Mouse (Mus musculus): ENCODE measurements around the gene Iqch. TPM values are rescaled to one million over a fixed set of nuclear protein-coding genes. Genes with fewer than 3 reads are reported as not detected.

The Iqch gene
- polyA plus RNA-seq, 1 experiment = not detected

DNA sequence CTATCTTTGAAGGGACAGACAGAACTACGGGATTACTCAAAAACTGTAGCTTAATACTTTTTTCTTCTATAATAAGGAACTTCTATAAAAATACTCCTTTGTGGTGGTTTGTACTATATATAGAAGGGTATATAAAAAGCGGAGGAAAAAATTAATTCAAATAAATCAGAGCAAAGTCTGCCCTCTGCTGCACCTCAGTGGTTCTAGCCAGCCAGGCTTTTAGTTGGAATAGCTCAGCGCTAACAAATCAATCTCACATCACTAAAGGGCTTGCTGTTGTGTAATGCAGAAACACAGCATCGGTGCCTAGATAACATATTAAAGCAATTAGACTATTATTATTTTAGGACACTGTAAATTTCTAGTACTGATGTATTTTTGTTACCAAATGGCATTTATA lies 91.3 kb downstream of the Iqch start:
- TF ChIP-seq CTCF (IDR thresholded peaks at IDR 0.05; ENCODE audit: borderline replicate concordance, insufficient read depth, low read length) (no peak), POLR2A (IDR thresholded peaks at IDR 0.05; ENCODE audit: low read depth, low read length) (no peak)
- Histone ChIP-seq H3K4me3 (ENCODE audit: insufficient read depth, low read length) (no peak overlapping the region), H3K27ac (ENCODE audit: insufficient read depth, low read length) (no peak overlapping the region), H3K4me1 (ENCODE audit: control insufficient read depth, insufficient read depth, low read length) (no peaks in the 10 kb centered on the region)

DNA sequence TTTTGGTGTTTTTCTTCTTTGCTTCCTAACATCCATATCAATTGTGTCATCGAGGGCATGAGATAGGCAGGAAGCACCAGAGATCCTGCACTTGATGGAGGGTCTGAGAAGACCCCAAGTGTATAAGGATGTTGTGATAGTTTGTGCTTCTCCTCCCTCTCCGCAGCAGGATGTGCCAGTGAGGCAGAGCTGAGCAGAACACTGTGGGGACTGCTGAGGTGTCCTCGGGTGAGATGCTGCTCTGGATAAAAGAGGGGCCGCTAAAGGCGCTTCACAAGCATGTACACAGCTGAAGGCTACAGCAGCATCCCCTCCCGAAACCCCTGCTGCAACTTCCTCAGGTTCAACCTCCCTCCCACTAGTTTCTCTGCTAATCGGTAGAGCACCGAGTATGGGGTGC lies 95.2 kb downstream of the Iqch start:
- Histone ChIP-seq H3K27ac (ENCODE audit: insufficient read depth, low read length) (no peak overlapping the region), H3K4me3 (ENCODE audit: insufficient read depth, low read length) (no peak overlapping the region), H3K4me1 (ENCODE audit: control insufficient read depth, insufficient read depth, low read length) (no peaks in the 10 kb centered on the region)
- TF ChIP-seq CTCF (IDR thresholded peaks at IDR 0.05; ENCODE audit: borderline replicate concordance, insufficient read depth, low read length) (no peak), POLR2A (IDR thresholded peaks at IDR 0.05; ENCODE audit: low read depth, low read length) (no peak)

DNA sequence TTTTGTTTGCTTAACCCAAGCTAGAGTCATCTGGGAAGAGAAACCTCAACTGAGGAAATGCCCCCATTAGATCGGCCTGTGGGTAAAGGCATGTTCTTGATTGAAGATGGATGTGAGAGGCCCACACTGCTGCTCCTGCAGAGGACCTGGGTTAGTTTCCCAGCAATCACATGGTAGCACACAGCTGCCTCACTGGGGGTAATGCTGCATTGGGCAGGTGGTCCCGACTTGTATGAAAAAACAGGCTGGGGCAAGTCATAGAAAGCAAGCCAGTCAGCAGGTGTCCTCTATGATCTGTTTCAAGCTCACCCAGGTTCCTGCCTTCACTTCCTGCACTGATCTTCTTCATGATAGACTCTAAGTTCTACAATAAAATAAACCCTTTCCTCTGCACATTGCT lies 98.4 kb downstream of the Iqch start:
- no peak for TF ChIP-seq CTCF (IDR thresholded peaks at IDR 0.05; ENCODE audit: borderline replicate concordance, insufficient read depth, low read length)
- Histone ChIP-seq H3K4me3 (ENCODE audit: insufficient read depth, low read length) (no peak overlapping the region), H3K27ac (ENCODE audit: insufficient read depth, low read length) (no peak overlapping the region), H3K4me1 (ENCODE audit: control insufficient read depth, insufficient read depth, low read length) (peaks cover 8% of the 10 kb centered on the region; the same call in 1 of the 2 replicates)

DNA sequence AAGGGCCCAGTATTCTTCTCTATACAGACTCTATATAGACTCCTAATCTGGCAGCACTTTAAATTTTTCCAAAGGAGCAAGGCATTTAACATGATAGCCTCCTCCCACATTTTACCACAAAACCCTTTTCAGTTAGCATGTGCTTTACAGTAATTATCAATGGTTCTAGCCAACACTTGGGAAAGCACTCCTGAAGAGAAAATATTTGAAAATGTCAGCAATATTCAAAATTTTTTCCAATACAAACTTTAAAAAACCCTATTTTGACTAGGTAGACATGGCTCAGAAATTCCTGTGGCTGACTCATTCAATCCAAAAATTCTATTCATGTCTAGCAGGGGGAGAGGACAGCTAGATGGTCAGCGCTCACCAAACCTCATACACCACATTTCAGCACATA lies 100.8 kb downstream of the Iqch start:
- TF ChIP-seq CTCF (IDR thresholded peaks at IDR 0.05; ENCODE audit: borderline replicate concordance, insufficient read depth, low read length) (no peak), POLR2A (IDR thresholded peaks at IDR 0.05; ENCODE audit: low read depth, low read length) (no peak)
- Histone ChIP-seq H3K27ac (ENCODE audit: insufficient read depth, low read length) (peak overlapping the region; percentile 52; the same call in 1 of the 2 replicates), H3K4me3 (ENCODE audit: insufficient read depth, low read length) (no peak overlapping the region), H3K4me1 (ENCODE audit: control insufficient read depth, insufficient read depth, low read length) (peaks cover 8% of the 10 kb centered on the region; the same call in 1 of the 2 replicates)

DNA sequence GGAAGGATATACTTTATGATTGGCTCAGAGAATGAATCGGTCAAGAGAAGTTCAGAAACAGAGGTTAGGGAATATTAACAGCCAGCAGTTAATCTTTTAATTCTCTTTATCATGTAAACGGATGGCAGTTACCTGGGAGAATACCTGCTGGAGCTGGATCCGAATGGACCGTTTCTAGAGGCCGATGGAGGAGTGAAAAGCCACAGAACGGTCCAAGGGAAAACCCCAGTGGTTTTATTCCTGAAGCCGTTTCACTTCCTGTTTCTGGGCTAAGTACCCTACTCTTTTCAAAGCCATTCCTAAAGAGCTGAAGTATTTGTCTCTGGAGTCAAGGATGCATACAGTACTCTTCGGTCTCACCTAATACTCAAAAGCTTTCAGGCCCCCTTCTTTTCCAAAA lies 102.4 kb downstream of the Iqch start:
- TF ChIP-seq CTCF (IDR thresholded peaks at IDR 0.05; ENCODE audit: borderline replicate concordance, insufficient read depth, low read length) (no peak), POLR2A (IDR thresholded peaks at IDR 0.05; ENCODE audit: low read depth, low read length) (no peak)
- H3K27ac ChIP-seq (ENCODE audit: insufficient read depth, low read length) = no peak overlapping the region
- H3K4me1 ChIP-seq (ENCODE audit: control insufficient read depth, insufficient read depth, low read length) = peaks cover 8% of the 10 kb centered on the region; the same call in 1 of the 2 replicates
- H3K4me3 ChIP-seq (ENCODE audit: insufficient read depth, low read length) = no peak overlapping the region

DNA sequence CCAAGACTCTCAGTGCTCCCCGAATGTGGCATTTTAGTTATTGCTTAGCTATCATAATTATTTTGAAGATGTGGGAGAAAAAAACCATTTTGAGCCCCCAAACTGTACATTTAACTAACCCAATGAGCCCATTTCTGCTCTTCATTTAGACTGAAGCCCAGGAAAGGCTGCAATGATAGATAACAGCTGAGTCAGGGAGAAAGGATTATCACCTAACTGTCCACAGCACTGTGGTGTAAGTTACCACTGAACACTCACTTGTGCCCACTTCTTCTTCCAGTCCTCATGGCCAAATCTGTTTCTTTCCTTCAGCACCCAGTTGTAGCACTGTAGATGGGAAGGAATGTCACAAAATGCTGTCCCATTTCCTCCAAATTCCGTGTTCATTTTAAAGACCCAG lies 106.5 kb downstream of the Iqch start:
- TF ChIP-seq CTCF (IDR thresholded peaks at IDR 0.05; ENCODE audit: borderline replicate concordance, insufficient read depth, low read length) (no peak), POLR2A (IDR thresholded peaks at IDR 0.05; ENCODE audit: low read depth, low read length) (no peak)

DNA sequence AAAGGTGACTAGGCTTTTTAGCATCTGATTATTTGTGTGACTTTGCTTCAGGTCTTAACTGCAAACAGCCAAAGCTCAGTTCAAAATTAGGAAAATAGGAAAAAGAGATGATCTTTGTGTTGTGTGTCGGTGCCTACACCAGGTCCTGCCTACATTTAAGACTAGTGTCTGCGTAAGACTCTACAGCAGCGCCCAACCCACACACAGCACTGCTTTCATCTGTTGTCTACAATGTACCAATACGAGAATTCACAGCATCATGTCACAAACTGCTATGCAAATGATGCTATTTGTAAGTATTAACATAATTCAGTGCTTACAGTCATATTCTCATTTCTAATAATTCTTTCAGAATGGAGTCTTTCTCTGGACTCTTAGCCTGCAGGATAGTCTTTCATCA lies 108.5 kb downstream of the Iqch start:
- TF ChIP-seq POLR2A (IDR thresholded peaks at IDR 0.05; ENCODE audit: low read depth, low read length) = no peak
- Histone ChIP-seq H3K27ac (ENCODE audit: insufficient read depth, low read length) (no peak overlapping the region), H3K4me3 (ENCODE audit: insufficient read depth, low read length) (no peak overlapping the region), H3K4me1 (ENCODE audit: control insufficient read depth, insufficient read depth, low read length) (no peaks in the 10 kb centered on the region; the same call in 1 of the 2 replicates)

More for the DNA sequence above, 106.5 kb downstream of the Iqch start:
- no peak overlapping the region for H3K4me3 ChIP-seq (ENCODE audit: insufficient read depth, low read length)
- H3K4me1 ChIP-seq (ENCODE audit: control insufficient read depth, insufficient read depth, low read length) = peaks cover 5% of the 10 kb centered on the region; the same call in 1 of the 2 replicates
- H3K27ac ChIP-seq (ENCODE audit: insufficient read depth, low read length) = no peak overlapping the region

DNA sequence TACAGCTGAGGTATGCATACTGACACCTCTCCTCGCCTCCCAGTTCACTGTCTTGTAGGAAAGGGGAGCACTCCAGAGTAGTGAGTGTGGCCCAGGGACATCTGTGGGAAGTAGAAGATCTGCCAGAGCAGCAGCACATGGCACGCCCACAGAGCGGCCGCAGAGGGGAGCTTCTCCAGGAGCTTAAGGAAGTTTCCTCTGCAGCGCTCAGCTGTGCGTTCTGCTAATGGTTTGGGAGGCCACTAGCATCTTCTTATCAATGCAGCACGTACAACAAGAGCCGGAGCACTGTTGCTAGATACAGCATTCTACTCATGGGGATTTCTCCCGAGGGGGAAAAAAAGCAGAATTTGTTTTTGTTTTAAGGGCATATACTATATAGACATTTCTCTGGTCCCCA lies 110.0 kb downstream of the Iqch start:
- no peak for TF ChIP-seq POLR2A (IDR thresholded peaks at IDR 0.05; ENCODE audit: low read depth, low read length)
- no peak for TF ChIP-seq CTCF (IDR thresholded peaks at IDR 0.05; ENCODE audit: borderline replicate concordance, insufficient read depth, low read length)
- Histone ChIP-seq H3K27ac (ENCODE audit: insufficient read depth, low read length) (no peak overlapping the region), H3K4me3 (ENCODE audit: insufficient read depth, low read length) (no peak overlapping the region), H3K4me1 (ENCODE audit: control insufficient read depth, insufficient read depth, low read length) (no peaks in the 10 kb centered on the region; the same call in 1 of the 2 replicates)

DNA sequence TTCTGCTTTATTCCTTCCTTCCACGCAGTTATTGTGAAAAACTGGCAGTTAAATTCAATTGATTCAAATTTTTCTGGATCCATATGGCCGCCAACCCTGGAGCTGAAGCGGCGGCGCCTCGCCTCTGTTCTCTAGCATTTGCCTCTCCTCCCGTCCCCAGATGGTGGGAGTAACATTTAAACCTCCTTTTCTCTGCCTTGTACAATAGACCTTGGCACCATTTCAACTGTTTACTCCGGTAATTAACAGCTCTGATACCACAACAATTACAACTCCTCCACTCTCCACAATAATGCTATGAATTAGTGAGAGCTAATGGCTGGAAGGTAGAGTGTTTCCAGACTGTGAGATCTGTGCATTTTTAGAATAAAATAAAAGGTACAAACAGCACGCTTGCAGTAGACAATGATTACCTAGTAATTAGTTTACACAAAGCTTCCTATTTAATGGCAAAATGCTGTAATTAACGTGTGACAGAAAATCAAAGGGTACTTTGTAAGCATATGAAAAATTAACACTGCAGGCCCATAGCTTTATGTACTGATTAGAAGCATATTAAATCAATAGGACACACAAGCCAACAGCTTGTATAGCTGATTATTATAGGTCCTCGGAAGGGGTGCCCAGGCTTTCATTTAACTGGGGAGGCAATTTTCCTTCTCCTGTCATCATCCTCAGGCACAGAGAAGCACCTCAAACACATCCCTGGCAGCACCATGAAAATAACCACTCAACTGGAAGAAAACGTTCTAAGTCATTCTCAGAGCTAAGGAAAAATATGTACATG lies 111.6 kb downstream of the Iqch start:
- TF ChIP-seq CTCF (IDR thresholded peaks at IDR 0.05; ENCODE audit: borderline replicate concordance, insufficient read depth, low read length) (no peak), POLR2A (IDR thresholded peaks at IDR 0.05; ENCODE audit: low read depth, low read length) (no peak)
- Histone ChIP-seq H3K4me1 (ENCODE audit: control insufficient read depth, insufficient read depth, low read length) (no peaks in the 10 kb centered on the region), H3K27ac (ENCODE audit: insufficient read depth, low read length) (no peak overlapping the region), H3K4me3 (ENCODE audit: insufficient read depth, low read length) (no peak overlapping the region)

DNA sequence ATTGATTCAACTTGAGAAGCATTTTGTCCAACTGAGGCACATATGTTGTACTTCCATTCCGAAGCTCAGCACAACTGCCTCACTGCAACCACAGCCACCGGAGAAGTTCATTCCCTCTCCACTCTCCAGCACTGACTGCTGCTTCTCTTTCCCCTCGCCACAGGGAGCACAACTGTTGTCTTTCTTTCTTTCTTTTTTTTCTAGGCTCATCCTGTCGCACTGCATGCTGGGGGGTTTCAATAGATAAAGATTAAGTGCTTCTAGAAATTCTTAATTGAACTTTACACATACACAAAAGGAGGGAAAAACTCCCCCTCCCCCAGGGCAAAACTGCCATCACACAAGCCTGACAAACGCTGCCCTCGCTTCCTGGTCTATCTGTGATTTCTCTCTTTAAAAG lies 113.1 kb downstream of the Iqch start:
- TF ChIP-seq POLR2A (IDR thresholded peaks at IDR 0.05; ENCODE audit: low read depth, low read length) (no peak), CTCF (IDR thresholded peaks at IDR 0.05; ENCODE audit: borderline replicate concordance, insufficient read depth, low read length) (no peak)
- Histone ChIP-seq H3K27ac (ENCODE audit: insufficient read depth, low read length) (no peak overlapping the region), H3K4me3 (ENCODE audit: insufficient read depth, low read length) (no peak overlapping the region), H3K4me1 (ENCODE audit: control insufficient read depth, insufficient read depth, low read length) (no peaks in the 10 kb centered on the region)
